Mouse (Mus musculus): ENCODE data around the gene Uevld. TPM values are rescaled to one million over a fixed set of nuclear protein-coding genes. Genes with fewer than 3 reads are reported as not detected.

Gene Uevld
- polyA plus RNA-seq, 1 experiment from 2014 or later: 13.5 TPM

- Histone ChIP-seq H3K36me3 (no peaks in the 10 kb centered on the region), H3K4me1 (peaks cover 28% of the 10 kb centered on the region), H3K27me3 (ENCODE audit: low read depth, poor library complexity, severe bottlenecking) (peaks cover 23% of the 10 kb centered on the region), H3K27ac (replicated peaks) (no peak overlapping the region), H3K9me3 (replicated peaks) (no peaks in the 10 kb centered on the region), H3K4me3 (no peak overlapping the region)
- no peak for DNase-seq (ENCODE audit: low spot score)
- 71% methylated on average over 3 of the region's 3 CpGs for WGBS
These were observed 2.7 kb upstream of the Uevld start for GRCm38 (mm10) chr7:46960991-46961390.

- Histone ChIP-seq H3K9me3 (replicated peaks) (no peaks in the 10 kb centered on the region), H3K27me3 (ENCODE audit: low read depth, poor library complexity, severe bottlenecking) (peaks cover 23% of the 10 kb centered on the region), H3K36me3 (peaks cover 17% of the 10 kb centered on the region), H3K4me3 (peak overlapping the region; percentile 66), H3K4me1 (peaks cover 28% of the 10 kb centered on the region), H3K27ac (replicated peaks) (peak overlapping the region; percentile 83)
- no peak for DNase-seq (ENCODE audit: low spot score)
- 24% methylated on average over 9 of the region's 9 CpGs for WGBS
These were observed 526 bp upstream of the Uevld start for GRCm38 (mm10) chr7:46958853-46959252.

GRCm38 (mm10) chr7:46935847-46936246 is 22.5 kb downstream of the Uevld start:
- WGBS: 68% methylated on average over 4 of the region's 4 CpGs
- H3K4me3 ChIP-seq: no peak overlapping the region
- H3K4me1 ChIP-seq: no peaks in the 10 kb centered on the region
- H3K27ac ChIP-seq (replicated peaks): no peak overlapping the region
- DNase-seq (ENCODE audit: low spot score): no peak
- H3K9me3 ChIP-seq (replicated peaks): no peaks in the 10 kb centered on the region
- H3K27me3 ChIP-seq (ENCODE audit: low read depth, poor library complexity, severe bottlenecking): no peaks in the 10 kb centered on the region
- peaks cover 86% of the 10 kb centered on the region for H3K36me3 ChIP-seq

- no peak overlapping the region for H3K27ac ChIP-seq (replicated peaks)
- H3K4me1 ChIP-seq: no peaks in the 10 kb centered on the region
- H3K27me3 ChIP-seq (ENCODE audit: low read depth, poor library complexity, severe bottlenecking): no peaks in the 10 kb centered on the region
- 90% methylated on average over 8 of the region's 8 CpGs for WGBS
- peaks cover 83% of the 10 kb centered on the region for H3K36me3 ChIP-seq
- no peaks in the 10 kb centered on the region for H3K9me3 ChIP-seq (replicated peaks)
- no peak for DNase-seq (ENCODE audit: low spot score)
- no peak overlapping the region for H3K4me3 ChIP-seq
These were observed 23.5 kb downstream of the Uevld start for GRCm38 (mm10) chr7:46934788-46935187.

- Histone ChIP-seq H3K27ac (replicated peaks) (no peak overlapping the region), H3K27me3 (ENCODE audit: low read depth, poor library complexity, severe bottlenecking) (no peaks in the 10 kb centered on the region), H3K36me3 (peaks cover 75% of the 10 kb centered on the region), H3K4me3 (no peak overlapping the region), H3K4me1 (no peaks in the 10 kb centered on the region), H3K9me3 (replicated peaks) (no peaks in the 10 kb centered on the region)
- no peak for DNase-seq (ENCODE audit: low spot score)
- 93% methylated on average over 3 of the region's 3 CpGs for WGBS
These were observed 27.0 kb downstream of the Uevld start for GRCm38 (mm10) chr7:46931370-46931769.

- 89% methylated on average over 5 of the region's 5 CpGs for WGBS
- H3K36me3 ChIP-seq: peaks cover 48% of the 10 kb centered on the region
- DNase-seq (ENCODE audit: low spot score): no peak
- H3K27me3 ChIP-seq (ENCODE audit: low read depth, poor library complexity, severe bottlenecking): no peaks in the 10 kb centered on the region
- no peaks in the 10 kb centered on the region for H3K9me3 ChIP-seq (replicated peaks)
- H3K27ac ChIP-seq (replicated peaks): no peak overlapping the region
- H3K4me1 ChIP-seq: no peaks in the 10 kb centered on the region
- H3K4me3 ChIP-seq: no peak overlapping the region
These were observed 30.0 kb downstream of the Uevld start for GRCm38 (mm10) chr7:46928291-46928690.

- Histone ChIP-seq H3K36me3 (peaks cover 17% of the 10 kb centered on the region), H3K9me3 (replicated peaks) (no peaks in the 10 kb centered on the region), H3K27ac (replicated peaks) (no peak overlapping the region), H3K4me3 (no peak overlapping the region), H3K4me1 (peaks cover 22% of the 10 kb centered on the region), H3K27me3 (ENCODE audit: low read depth, poor library complexity, severe bottlenecking) (no peaks in the 10 kb centered on the region)
- 91% methylated on average over 4 of the region's 4 CpGs for WGBS
- DNase-seq (ENCODE audit: low spot score): no peak
These were observed 36.3 kb downstream of the Uevld start for GRCm38 (mm10) chr7:46922075-46922474.

GRCm38 (mm10) chr7:46919551-46920176 is 38.7 kb downstream of the Uevld start, which contains the start of gene Tsg101:
Gene Tsg101, minus strand, starts transcription at chr7:46919969.
- Histone ChIP-seq H3K27ac (replicated peaks) (peak within 1 kb of the TSS; percentile 99), H3K36me3 (peaks cover 34% of the 10 kb centered on the region), H3K9me3 (replicated peaks) (no peaks in the 10 kb centered on the region), H3K4me1 (peaks cover 22% of the 10 kb centered on the region), H3K4me3 (peak within 1 kb of the TSS; percentile 81), H3K27me3 (ENCODE audit: low read depth, poor library complexity, severe bottlenecking) (no peaks in the 10 kb centered on the region)
- peak; percentile 93 for DNase-seq (ENCODE audit: low spot score)
- WGBS: under 1% methylated on average over 74 of the region's 75 CpGs

- peaks cover 42% of the 10 kb centered on the region for H3K36me3 ChIP-seq
- WGBS: 22% methylated on average over 13 of the region's 13 CpGs
- H3K4me1 ChIP-seq: peaks cover 22% of the 10 kb centered on the region
- peak overlapping the region; percentile 81 for H3K4me3 ChIP-seq
- peak overlapping the region; percentile 99 for H3K27ac ChIP-seq (replicated peaks)
- H3K9me3 ChIP-seq (replicated peaks): no peaks in the 10 kb centered on the region
- no peaks in the 10 kb centered on the region for H3K27me3 ChIP-seq (ENCODE audit: low read depth, poor library complexity, severe bottlenecking)
- DNase-seq (ENCODE audit: low spot score): no peak
These were observed 39.5 kb downstream of the Uevld start for GRCm38 (mm10) chr7:46918678-46919371.

GRCm38 (mm10) chr7:46916376-46916775 is 42.0 kb downstream of the Uevld start:
- no peaks in the 10 kb centered on the region for H3K27me3 ChIP-seq (ENCODE audit: low read depth, poor library complexity, severe bottlenecking)
- H3K36me3 ChIP-seq: peaks cover 66% of the 10 kb centered on the region
- 91% methylated on average over 3 of the region's 3 CpGs for WGBS
- no peaks in the 10 kb centered on the region for H3K9me3 ChIP-seq (replicated peaks)
- H3K4me1 ChIP-seq: peaks cover 22% of the 10 kb centered on the region
- H3K27ac ChIP-seq (replicated peaks): no peak overlapping the region
- no peak for DNase-seq (ENCODE audit: low spot score)
- H3K4me3 ChIP-seq: no peak overlapping the region

- Histone ChIP-seq H3K27me3 (ENCODE audit: low read depth, poor library complexity, severe bottlenecking) (no peaks in the 10 kb centered on the region), H3K9me3 (replicated peaks) (no peaks in the 10 kb centered on the region), H3K4me1 (no peaks in the 10 kb centered on the region), H3K36me3 (peaks cover 99% of the 10 kb centered on the region), H3K27ac (replicated peaks) (no peak overlapping the region), H3K4me3 (no peak overlapping the region)
- WGBS: 94% methylated on average over 3 of the region's 3 CpGs
- no peak for DNase-seq (ENCODE audit: low spot score)
These were observed 47.1 kb downstream of the Uevld start for GRCm38 (mm10) chr7:46911250-46911649.

GRCm38 (mm10) chr7:46899343-46899742 is 59.0 kb downstream of the Uevld start:
- Histone ChIP-seq H3K36me3 (peaks cover 99% of the 10 kb centered on the region), H3K4me1 (no peaks in the 10 kb centered on the region), H3K27me3 (ENCODE audit: low read depth, poor library complexity, severe bottlenecking) (no peaks in the 10 kb centered on the region), H3K9me3 (replicated peaks) (no peaks in the 10 kb centered on the region), H3K27ac (replicated peaks) (no peak overlapping the region), H3K4me3 (no peak overlapping the region)
- 90% methylated on average over 3 of the region's 3 CpGs for WGBS
- no peak for DNase-seq (ENCODE audit: low spot score)

GRCm38 (mm10) chr7:46895511-46895910 is 62.8 kb downstream of the Uevld start:
- 91% methylated on average over 3 of the region's 3 CpGs for WGBS
- Histone ChIP-seq H3K27ac (replicated peaks) (no peak overlapping the region), H3K27me3 (ENCODE audit: low read depth, poor library complexity, severe bottlenecking) (no peaks in the 10 kb centered on the region), H3K9me3 (replicated peaks) (no peaks in the 10 kb centered on the region), H3K4me1 (no peaks in the 10 kb centered on the region), H3K36me3 (peaks cover 100% of the 10 kb centered on the region), H3K4me3 (no peak overlapping the region)
- no peak for DNase-seq (ENCODE audit: low spot score)
